Mouse (Mus musculus) E14TG2a.4 (cell line): ENCODE measurements around the gene Blvra.

ENCODE experiments used
- CTCF ChIP-seq: conservative IDR thresholded peaks from 2 replicates; pipeline ENCODE4 v1.5.1; 2014; ENCODE audit warnings: low read length
- NANOG ChIP-seq: IDR thresholded peaks from 2 replicates; pipeline ENCODE4 v1.6.1; 2014; ENCODE audit warnings: borderline replicate concordance, low read length, mixed read lengths

DNA sequence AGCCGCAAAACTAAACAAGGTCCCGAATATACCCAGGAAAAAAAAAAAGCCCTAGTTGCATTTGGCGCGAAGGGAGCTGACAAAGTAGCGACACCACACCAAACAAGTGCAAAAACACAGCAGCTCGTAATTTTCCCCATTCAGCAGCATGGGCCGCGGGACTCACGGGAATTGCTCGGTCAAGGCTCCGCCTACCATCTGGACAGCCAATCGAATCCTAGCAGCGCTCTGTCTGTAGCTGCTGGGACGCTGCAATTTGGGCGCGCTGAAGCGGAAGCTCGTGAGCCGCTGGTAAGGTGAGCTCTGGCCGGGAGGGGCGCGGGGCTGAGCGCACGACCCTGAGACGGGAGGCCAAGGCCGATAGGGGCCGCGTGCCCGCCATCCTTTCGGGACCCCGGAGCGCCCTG, at the start of gene Blvra:
- TF ChIP-seq CTCF, result no peak
- no peak for TF ChIP-seq NANOG
